Mouse (Mus musculus) olfactory bulb, adult 2 months (tissue): Measurements from ENCODE around the gene Fam19a2.

Source experiments
- CTCF ChIP-seq: fragments of 200-500 bp; IDR thresholded peaks from 2 replicates; pipeline ENCODE4 v1.5.1; 2012; ENCODE audit warnings: low read depth, mild to moderate bottlenecking, low read length, moderate library complexity; ENCODE audit not compliant: insufficient read depth
- POLR2A ChIP-seq: fragments of 200-500 bp; IDR thresholded peaks from 2 replicates; pipeline ENCODE4 v1.6.1; 2012; ENCODE audit warnings: mild to moderate bottlenecking, low read depth, low read length, moderate library complexity; ENCODE audit not compliant: insufficient read depth

DNA sequence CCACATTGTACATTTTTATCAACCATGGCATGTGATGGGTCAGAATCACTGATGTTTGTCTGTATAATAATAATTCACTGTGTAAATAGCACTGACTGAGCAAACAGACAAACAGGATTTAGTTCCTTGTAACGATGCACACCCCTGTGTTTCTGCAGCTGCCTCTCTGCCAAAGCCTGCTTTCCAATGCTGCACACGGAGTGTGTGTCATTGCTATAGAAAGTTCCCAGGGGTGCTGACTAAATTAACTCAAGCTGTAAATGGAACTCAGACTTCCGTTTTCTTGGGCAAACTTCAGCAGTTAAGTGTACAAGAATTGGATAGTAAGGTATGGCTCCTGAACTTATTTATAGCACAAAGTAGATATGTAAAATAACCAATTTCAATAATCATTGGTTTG is 138.7 kb downstream of the Fam19a2 start:
- TF ChIP-seq POLR2A (no peak), CTCF (no peak)
